Mouse (Mus musculus): ENCODE measurements around the gene Adgrf2.
A peak's percentile ranks its signal among the peaks of the same experiment; 100 is the strongest.

The Adgrf2 gene

GRCm38 (mm10) chr17:42741801-42742217 lies at the start of gene Adgrf2:
Adgrf2 (minus strand) TSS chr17:42742179.
- DNase-seq, result no peak

- no peak for DNase-seq
Observed at GRCm38 (mm10) chr17:42790787-42791186, 48.8 kb upstream of the Adgrf2 start.

GRCm38 (mm10) chr17:42789723-42790122 lies 47.7 kb upstream of the Adgrf2 start:
- DNase-seq, result no peak

GRCm38 (mm10) chr17:42788686-42789453 lies 46.9 kb upstream of the Adgrf2 start:
- no peak for DNase-seq

GRCm38 (mm10) chr17:42782156-42782757 lies 40.3 kb upstream of the Adgrf2 start:
- DNase-seq, result peak; percentile 38

- DNase-seq, result no peak
Observed at GRCm38 (mm10) chr17:42753791-42754190, 11.8 kb upstream of the Adgrf2 start.

GRCm38 (mm10) chr17:42752173-42752572 lies 10.2 kb upstream of the Adgrf2 start:
- DNase-seq, result no peak

GRCm38 (mm10) chr17:42745657-42746420 lies 3.9 kb upstream of the Adgrf2 start:
- no peak for DNase-seq

GRCm38 (mm10) chr17:42742823-42743222 lies 844 bp upstream of the Adgrf2 start:
- no peak for DNase-seq

- no peak for DNase-seq
Observed at GRCm38 (mm10) chr17:42738794-42739193, 3.2 kb downstream of the Adgrf2 start.

GRCm38 (mm10) chr17:42717161-42717560 lies 24.8 kb downstream of the Adgrf2 start:
- no peak for DNase-seq

GRCm38 (mm10) chr17:42714991-42715390 lies 27.0 kb downstream of the Adgrf2 start:
- DNase-seq, result no peak

- no peak for DNase-seq
Observed at GRCm38 (mm10) chr17:42710717-42711116, 31.3 kb downstream of the Adgrf2 start.

- DNase-seq, result no peak
Observed at GRCm38 (mm10) chr17:42705611-42706010, 36.4 kb downstream of the Adgrf2 start.

- no peak for DNase-seq
Observed at GRCm38 (mm10) chr17:42702198-42702597, 39.8 kb downstream of the Adgrf2 start.

GRCm38 (mm10) chr17:42694730-42695129 lies 47.2 kb downstream of the Adgrf2 start:
- no peak for DNase-seq

- no peak for DNase-seq
Observed at GRCm38 (mm10) chr17:42692136-42692535, 49.8 kb downstream of the Adgrf2 start, which contains the start of gene Adgrf4. Adgrf4 (minus strand) TSS chr17:42692284.

GRCm38 (mm10) chr17:42690531-42690930 lies 51.4 kb downstream of the Adgrf2 start:
- DNase-seq, result no peak

All from cerebellum, adult 9-11 months (tissue).